Mouse (Mus musculus): ENCODE data around the gene Kazn.
A peak's percentile ranks its signal among the peaks of the same experiment; 100 is the strongest.

Gene Kazn

GRCm38 (mm10) chr4:142164386-142164785 lies 74.8 kb downstream of the Kazn start:
- DNase-seq (ENCODE audit: low spot score in 2 of 2): no peak

GRCm38 (mm10) chr4:142163862-142164261 lies 75.3 kb downstream of the Kazn start:
- no peak for DNase-seq (ENCODE audit: low spot score in 2 of 2)

- no peak for DNase-seq (ENCODE audit: low spot score in 2 of 2)
Observed at GRCm38 (mm10) chr4:142162729-142163128, 76.5 kb downstream of the Kazn start.

GRCm38 (mm10) chr4:142162102-142162501 lies 77.1 kb downstream of the Kazn start:
- DNase-seq (ENCODE audit: low spot score in 2 of 2): no peak

- no peak for DNase-seq (ENCODE audit: low spot score in 2 of 2)
Observed at GRCm38 (mm10) chr4:142160041-142160440, 79.2 kb downstream of the Kazn start.

- no peak for DNase-seq (ENCODE audit: low spot score in 2 of 2)
Observed at GRCm38 (mm10) chr4:142156506-142156905, 82.7 kb downstream of the Kazn start.

GRCm38 (mm10) chr4:142154246-142154645 lies 85.0 kb downstream of the Kazn start:
- DNase-seq (ENCODE audit: low spot score in 2 of 2): no peak

GRCm38 (mm10) chr4:142153526-142153925 lies 85.7 kb downstream of the Kazn start:
- DNase-seq (ENCODE audit: low spot score in 2 of 2): peak; percentile 76 to 90

GRCm38 (mm10) chr4:142152733-142153422 lies 86.3 kb downstream of the Kazn start:
- DNase-seq (ENCODE audit: low spot score in 2 of 2): no peak

- no peak for DNase-seq (ENCODE audit: low spot score in 2 of 2)
Observed at GRCm38 (mm10) chr4:142150086-142150485, 89.1 kb downstream of the Kazn start.

GRCm38 (mm10) chr4:142149202-142149601 lies 90.0 kb downstream of the Kazn start:
- DNase-seq (ENCODE audit: low spot score in 2 of 2): no peak

GRCm38 (mm10) chr4:142147671-142148070 lies 91.5 kb downstream of the Kazn start:
- no peak for DNase-seq (ENCODE audit: low spot score in 2 of 2)

GRCm38 (mm10) chr4:142144096-142144495 lies 95.1 kb downstream of the Kazn start:
- no peak for DNase-seq (ENCODE audit: low spot score in 2 of 2)

- no peak for DNase-seq (ENCODE audit: low spot score in 2 of 2)
Observed at GRCm38 (mm10) chr4:142143290-142143689, 95.9 kb downstream of the Kazn start.

GRCm38 (mm10) chr4:142139729-142140128 lies 99.5 kb downstream of the Kazn start:
- no peak for DNase-seq (ENCODE audit: low spot score in 2 of 2)

GRCm38 (mm10) chr4:142138356-142139099 lies 100.7 kb downstream of the Kazn start:
- no peak for DNase-seq (ENCODE audit: low spot score in 2 of 2)

- no peak for DNase-seq (ENCODE audit: low spot score in 2 of 2)
Observed at GRCm38 (mm10) chr4:142136766-142137503, 102.3 kb downstream of the Kazn start.

GRCm38 (mm10) chr4:142135515-142135914 lies 103.7 kb downstream of the Kazn start:
- no peak for DNase-seq (ENCODE audit: low spot score in 2 of 2)

- DNase-seq (ENCODE audit: low spot score in 2 of 2): no peak
Observed at GRCm38 (mm10) chr4:142130162-142130561, 109.0 kb downstream of the Kazn start.

- DNase-seq (ENCODE audit: low spot score in 2 of 2): no peak
Observed at GRCm38 (mm10) chr4:142127275-142127788, 111.9 kb downstream of the Kazn start.

GRCm38 (mm10) chr4:142126641-142127274 lies 112.4 kb downstream of the Kazn start:
- no peak for DNase-seq (ENCODE audit: low spot score in 2 of 2)

GRCm38 (mm10) chr4:142121164-142121563 lies 118.0 kb downstream of the Kazn start:
- no peak for DNase-seq (ENCODE audit: low spot score in 2 of 2)

Measured in urinary bladder, postnatal 4 days (tissue).